Mouse (Mus musculus) E14TG2a.4 (cell line): Measurements from ENCODE around the gene Srgap1.

Experiments used
- CTCF ChIP-seq: conservative IDR thresholded peaks from 2 replicates; pipeline ENCODE4 v1.5.1; 2014; ENCODE audit warnings: low read length
- NANOG ChIP-seq: IDR thresholded peaks from 2 replicates; pipeline ENCODE4 v1.6.1; 2014; ENCODE audit warnings: borderline replicate concordance, low read length, mixed read lengths
- POU5F1 ChIP-seq: IDR thresholded peaks from 2 replicates; pipeline ENCODE4 v1.6.1; 2014; ENCODE audit warnings: low read length, borderline replicate concordance

- TF ChIP-seq CTCF (no peak), POU5F1 (no peak), NANOG (no peak)
Observed at GRCm38 (mm10) chr10:121781159-121781558, 266.0 kb downstream of the Srgap1 start.
